Mouse (Mus musculus) megakaryocyte, adult 5-6 weeks (primary cell): Measurements from ENCODE around the gene Ikbke. TPM values are rescaled to one million over a fixed set of nuclear protein-coding genes. Genes with fewer than 3 reads are reported as not detected.
A peak's percentile ranks its signal among the peaks of the same experiment; 100 is the strongest.
"Not testable (repeated sequence)": the region's sequence is repeated elsewhere in the genome, so short reads cannot be mapped to it uniquely, and the experiment has no call there.

Source experiments
- ATAC-seq: 2 replicates; pipeline ENCODE4 v1.8.0; 2016; ENCODE audit warnings: mild to moderate bottlenecking, inconsistent platforms; ENCODE audit not compliant: poor library complexity, severe bottlenecking
- total RNA-seq, 2 experiments: library from RNA; stranded (forward) in 1 of 2; stranded (reverse) in 1 of 2; fragments of 153-499, 151-499 nt in 1 of 2; fragments of 221-1000, 200-1000 nt in 1 of 2; gene quantifications; 2 replicates each; pipeline versions ENCODE4 v1.2.3 to v1.2.4; 2015 to 2017

Ikbke gene
- total RNA-seq (2015) (18.6 and 28.4 TPM in 2 replicates), total RNA-seq (2017) (24.1 and 24.9 TPM in 2 replicates)

DNA sequence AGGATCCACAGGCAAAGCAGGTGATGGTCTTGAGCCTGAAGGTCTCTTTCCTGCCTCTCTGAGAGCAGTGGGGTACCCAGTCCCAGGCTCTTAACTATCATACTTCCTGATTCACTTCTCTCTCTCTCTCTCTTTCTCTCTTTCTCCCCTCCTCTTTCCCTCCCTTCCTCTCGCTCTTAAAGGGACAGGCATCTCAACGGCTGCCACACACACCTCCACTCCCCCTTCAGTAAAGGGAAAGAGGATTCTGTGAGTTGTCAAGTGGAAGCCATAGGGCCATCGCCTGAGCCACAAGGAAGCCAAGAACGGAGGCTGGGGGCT is at the start of gene Ikbke:
Gene Ikbke, minus strand, starts transcription at position 151 of the 321 bp plus-strand sequence.
- peak; percentile 43 for ATAC-seq

DNA sequence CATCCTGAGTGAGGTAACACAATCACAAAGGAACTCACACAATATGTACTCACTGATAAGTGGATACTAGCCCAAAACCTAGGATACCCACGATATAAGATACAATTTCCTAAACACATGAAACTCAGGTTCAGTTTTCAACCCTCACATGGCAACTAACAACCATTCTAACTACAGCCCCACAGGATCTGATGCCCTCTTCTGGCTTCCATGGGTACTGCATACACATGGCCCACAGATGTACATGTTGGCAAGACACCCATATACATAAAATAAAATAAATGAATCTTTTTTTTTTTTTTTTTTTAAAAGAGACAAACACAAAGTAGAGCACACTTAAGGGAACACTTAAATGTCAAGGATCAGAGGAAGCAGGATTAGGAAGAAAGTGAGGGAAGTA is 49.7 kb upstream of the Ikbke start:
- ATAC-seq, result not testable (repeated sequence)

DNA sequence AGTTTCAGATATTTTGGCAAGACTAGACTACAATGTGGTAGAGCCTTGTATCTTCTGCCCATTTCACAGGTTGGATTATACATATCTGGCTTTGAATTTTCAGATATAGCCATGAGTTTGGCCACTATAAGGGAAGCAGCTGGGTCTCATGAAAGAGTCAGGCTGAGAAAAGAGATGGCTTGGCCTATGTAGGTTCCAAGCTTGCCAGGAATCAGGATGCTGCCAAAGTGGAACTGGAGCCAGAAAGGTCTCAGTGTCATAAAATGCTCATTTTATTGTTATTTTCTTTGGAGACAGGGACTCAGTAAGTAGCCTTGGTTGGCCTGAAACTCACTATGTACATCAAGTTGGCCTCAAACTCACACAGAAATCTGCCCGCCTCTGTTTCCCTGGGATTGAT is 47.8 kb upstream of the Ikbke start:
- ATAC-seq, result no peak

DNA sequence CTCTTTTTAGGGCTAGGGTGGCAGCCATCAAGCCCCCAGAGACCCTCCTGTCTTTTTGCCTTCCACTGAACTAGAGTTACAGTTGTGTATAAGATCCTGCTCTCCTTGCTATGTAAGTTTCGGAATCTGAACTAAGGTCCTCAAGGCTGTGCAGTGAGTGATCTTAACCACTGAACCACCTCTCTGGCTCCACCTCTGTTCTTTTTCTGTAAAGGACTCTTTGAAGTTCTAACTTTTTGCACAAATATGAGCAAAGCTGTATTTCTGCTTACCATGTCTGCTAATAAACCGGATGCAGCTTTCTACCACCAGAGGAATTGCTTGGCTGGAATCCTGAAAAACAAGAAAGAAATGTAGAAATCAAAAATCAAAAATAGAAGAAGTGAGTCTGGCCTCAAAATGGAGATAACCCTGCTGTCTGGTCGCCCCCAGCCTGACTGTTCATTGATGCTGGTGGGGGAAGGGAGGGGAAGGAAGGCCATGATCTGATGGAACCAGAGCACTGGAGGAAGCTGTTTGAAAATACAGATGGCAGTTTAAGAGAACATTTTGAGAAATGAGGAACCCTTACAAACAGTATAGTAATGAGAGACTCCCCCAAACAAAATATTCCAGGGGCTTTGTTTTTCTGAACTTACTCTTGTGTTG is 45.5 kb upstream of the Ikbke start:
- no peak for ATAC-seq

DNA sequence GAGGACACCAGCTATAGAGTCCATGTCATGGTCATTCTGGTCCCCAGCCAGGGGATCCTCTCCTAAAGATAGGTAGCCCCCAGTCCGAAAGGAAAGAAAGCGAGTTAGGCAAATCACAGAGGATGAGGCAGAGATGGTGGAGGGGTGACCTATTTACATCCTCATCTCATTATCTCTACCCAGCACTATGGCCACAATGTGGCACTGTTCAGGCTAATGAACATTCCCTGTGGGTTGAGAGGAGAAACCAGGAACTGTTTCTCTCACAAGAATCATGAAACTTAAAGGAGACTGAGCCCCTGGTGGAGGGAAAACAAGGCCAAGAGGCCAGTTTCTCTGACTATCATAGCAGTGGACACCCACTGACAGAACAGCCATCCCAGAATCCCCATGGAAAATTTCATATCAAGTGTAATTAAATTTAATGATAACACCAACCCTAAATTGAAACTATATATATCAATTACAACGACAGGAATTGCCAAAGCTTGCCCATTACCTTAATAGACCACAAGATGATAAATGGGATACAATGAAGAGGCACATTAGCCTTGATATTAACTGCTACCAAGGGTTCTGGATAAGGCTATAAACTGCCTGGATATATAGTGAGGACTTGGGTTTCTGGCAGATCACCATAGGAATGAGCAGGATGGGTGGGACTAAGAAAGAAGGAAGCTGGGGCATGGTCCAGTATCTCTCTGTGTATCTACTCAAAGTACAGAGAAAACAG is 40.4 kb upstream of the Ikbke start:
- ATAC-seq, result no peak

DNA sequence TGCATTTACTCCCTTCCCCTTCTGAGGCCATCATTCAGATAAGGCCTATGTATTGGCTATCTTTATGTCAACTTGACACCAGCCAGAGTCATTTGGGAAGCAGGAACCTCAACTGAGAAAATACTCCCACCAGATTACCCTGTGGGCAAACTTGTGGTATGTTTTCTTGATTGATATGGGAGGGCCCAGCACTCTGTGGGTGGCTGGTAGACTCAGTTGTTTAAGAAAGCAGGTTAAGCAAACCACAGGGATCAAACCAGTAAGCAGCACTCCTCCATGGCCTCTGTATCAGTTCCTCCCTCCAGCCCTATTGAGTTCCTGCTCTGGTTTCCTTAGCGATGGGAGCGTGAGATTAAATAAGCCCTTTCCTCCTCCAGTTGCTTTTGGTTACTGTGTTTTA is 39.0 kb upstream of the Ikbke start:
- no peak for ATAC-seq

DNA sequence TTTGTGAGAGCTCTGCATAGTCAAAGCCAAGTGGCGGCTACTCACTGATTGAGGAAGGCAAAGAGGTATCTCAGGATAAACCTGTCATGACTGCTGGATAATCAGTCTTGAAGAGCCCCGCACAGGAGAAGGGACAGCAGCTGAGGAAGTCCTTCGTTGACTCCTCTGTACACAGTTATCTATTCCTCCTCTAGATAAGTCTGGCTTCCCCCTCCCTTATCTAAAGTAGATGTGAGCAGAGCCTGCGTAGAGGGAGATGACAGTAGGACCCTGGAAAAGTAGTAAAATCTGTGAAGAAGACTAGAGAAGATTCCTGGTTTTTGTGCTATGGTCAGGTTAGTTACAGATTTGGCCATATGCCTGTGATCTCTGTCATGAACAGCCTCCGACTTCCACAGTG is 38.2 kb upstream of the Ikbke start:
- no peak for ATAC-seq

DNA sequence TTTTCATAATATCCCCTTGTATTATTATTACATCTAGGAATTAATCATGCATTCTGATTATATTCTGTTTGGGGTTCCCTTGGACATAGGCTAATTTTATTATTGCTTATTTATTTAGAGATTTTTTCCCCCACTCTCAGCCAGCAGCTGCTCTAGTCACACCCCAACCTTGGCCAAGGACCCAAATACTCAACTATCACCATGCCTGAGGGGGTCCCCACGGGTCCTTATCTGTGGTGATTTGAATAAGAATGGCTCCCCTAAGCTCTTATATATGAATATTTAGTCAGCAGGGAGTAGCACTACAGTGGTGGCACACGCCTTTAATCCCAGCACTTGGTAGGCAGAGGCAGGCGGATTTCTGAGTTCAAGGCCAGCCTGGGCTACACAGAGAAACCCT is 31.9 kb upstream of the Ikbke start:
- no peak for ATAC-seq

DNA sequence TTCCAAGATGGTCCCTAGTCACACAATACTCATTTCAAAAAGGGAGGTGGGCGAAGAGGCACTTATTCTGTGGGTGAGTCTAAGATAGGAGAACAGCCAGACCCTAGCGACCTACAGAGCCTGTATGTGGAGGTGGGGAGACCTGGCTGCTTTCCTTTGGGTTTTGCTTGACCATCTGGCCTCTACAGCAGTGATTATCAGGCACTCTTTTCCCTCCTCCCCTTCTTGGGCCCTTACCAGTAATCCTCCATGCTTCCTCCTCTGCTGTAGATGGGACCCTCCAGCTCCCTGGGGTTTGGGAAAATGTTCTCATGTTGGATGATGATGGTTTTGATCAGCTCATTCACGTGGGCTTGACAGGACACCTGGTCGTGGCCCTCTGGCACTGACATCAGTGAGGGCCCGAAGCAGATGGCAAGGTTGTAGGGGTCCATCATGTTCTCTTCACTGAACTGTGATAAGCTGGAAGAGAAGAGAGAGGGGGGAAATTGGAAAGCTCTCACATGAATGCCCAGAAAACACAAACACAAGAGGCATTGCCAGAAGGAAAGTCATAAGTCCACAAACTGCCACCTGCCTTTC is 30.9 kb upstream of the Ikbke start:
- ATAC-seq, result no peak

DNA sequence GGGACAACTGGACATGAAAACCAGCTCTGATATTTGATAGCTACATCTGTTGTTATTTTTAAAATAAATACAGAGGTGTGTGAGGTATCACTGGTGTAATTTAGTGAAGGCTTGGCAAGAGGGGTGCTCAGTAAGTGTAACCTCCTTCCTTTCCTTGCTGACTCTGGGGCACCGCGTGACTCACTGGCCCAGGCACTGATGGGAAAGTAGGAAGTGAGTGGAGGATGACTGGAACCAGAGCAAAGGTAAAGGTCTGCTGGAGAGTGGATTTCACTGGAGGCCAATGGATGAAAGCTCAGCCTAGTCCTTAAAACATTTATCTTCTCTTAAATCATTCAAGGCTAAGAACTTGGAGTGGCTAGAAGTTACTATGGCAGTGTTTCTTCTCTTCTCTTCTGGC is 21.3 kb upstream of the Ikbke start:
- ATAC-seq, result no peak

DNA sequence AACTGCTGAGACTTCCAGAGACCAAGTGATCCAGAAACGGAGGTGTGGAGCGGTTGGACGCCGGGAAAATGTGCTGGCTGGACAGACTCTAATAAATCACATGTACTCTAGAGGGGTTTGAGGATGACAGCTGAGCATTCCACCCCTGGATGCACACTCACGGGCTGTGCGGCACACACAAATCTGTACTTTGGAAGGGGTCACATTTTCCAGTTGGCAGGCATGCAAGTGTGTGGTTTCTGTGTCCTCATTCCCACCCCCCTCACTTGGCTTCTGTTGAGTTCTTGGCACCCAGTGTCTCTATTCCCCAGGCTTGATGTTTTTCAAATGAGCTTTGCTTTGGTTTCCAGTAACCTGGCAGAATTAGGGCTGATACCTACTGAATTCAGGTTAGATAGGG is 20.4 kb upstream of the Ikbke start:
- ATAC-seq, result no peak

DNA sequence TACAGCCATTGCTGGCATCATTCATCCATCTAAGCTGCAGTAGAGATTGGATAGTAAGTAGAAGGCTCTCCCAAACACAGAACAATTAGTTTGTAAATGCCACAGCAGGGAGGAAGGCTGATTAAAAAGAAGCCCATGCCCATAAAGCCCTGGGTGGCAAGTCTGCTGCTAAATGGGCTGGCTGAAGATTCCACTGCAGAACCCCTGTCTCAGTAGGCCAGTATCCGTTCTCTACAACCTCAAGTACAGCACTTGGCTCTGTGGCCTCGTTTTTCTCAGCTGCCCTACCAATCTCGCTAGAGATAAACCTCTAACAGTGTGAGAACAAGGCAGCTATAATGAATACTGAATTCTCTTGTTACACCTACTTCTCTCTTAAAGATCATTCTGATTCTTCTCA is 19.8 kb upstream of the Ikbke start:
- ATAC-seq, result no peak

DNA sequence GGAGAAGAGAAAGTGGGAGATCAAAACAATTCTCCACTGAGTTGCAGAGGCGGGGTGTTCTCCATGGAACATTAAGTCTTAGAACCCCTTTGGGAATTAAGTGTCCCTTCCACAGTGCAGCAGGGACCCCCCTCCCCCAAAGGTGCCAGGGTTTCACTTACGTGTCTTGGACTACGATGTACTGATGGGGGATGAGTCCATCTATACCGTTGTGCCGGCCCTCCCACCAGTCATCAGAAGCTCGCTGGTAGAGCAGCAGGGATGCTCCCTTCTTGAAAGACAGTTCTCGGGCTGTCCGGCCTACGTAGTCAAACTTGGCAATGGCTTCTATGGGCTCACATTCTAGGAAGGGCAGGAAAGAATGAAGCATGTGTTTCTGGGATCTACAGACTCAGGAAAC is 18.8 kb upstream of the Ikbke start:
- no peak for ATAC-seq

DNA sequence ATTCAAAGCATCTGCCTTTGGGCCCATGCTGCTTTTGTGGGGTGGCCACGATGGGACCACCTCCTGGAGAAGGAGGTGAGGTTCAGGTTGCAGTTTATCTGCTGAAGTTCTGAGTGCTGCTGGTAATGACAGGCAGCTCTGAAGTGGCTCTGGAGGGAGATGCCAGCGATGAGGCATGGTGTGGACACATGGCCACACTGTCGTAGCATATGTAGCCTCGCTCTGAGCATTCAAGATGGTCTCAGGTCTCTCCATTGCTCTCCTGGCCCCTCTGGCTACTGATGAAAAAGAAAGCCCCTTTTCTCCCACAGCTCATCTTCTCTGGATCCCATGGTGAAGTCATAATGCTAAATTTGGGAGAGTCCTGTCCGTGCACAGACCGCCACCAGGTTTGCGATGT is 17.3 kb upstream of the Ikbke start:
- no peak for ATAC-seq

DNA sequence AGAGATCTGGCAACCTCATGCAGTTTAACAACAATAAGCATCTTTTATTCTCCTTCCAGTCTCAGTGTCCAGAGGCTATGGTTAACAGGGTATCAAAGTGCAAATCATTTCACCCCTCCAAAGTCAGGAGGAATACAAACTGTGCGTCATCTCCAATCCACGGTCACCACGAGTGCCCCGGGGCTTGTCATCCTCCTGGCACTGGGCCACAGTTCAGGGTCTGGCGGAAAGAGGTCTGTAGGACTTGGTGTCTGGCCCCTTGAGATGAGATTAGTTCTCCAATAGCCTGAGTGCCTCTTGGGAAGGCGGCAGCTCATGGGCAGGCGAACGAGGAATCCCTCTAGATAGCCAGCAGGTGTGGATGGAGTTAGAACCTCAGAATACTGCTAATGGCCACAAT is 15.8 kb upstream of the Ikbke start:
- ATAC-seq, result no peak

DNA sequence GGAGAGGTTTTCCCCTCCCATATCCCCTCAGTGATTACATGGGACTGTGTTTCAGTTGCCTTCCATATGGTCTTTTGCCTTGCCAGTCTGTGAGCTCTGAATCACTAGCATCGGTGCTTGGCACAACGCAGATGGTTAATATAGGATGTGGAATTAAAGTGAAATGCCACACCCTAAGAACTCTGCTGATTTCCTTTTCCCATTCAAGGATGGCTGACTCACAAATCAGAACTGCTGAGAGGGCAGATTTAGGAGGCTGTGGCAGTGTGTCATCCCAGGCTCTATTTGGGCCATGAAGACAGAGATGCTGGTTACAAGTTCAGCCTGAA is 14.5 kb upstream of the Ikbke start:
- no peak for ATAC-seq

DNA sequence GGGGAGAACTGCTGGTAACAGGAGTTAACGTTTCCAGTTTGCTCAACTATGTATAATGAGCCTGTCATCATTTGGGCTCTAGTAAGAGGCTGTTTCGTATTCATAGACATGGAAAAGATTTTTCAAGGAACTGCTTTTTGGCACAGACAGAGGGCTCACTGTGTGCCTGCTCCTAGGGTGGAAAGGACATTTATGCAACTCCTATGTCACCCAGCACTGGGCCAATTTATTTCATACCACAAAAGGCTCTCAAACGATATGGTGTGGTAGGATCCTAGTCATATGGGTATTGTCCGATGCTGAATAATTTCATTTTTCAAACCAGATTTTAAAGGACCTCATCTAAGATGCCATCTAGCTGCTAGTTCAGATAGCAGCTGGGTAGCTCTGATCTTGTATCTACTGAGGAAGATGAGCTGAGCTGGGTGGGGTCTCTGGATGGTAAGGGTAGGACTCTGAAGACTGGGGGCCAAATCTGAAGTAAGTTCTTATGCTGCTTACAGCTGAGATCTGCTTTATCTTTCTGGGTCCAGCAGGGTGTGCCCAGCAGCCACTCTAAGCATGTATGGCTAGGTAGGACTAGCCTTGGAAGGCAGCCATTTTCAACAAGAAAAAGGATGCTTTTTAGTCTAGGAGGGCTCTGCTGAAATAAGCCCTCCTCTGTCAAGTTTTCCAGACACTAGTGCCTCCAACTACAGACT is 14.0 kb upstream of the Ikbke start:
- ATAC-seq, result no peak

DNA sequence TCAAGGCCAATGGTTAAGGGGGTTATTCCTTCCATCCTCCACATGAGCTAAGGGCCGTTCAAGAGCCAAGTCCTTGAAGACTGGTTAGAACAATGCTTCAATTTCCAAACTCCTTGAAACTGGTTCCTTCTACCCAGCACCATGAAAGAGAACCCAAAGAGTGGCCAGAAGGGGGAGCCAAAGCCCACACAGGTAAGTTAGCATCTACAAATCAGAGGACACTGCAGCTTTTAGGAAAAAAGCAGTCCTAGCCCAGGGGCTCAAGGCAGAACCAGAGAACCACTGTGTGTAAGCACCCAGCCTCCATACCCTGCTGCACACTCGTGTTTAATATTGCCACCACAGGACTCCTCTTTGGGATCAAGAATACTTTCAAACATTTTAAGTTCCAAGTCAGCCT is 11.2 kb upstream of the Ikbke start:
- 0 out of 2 replicates have a peak, but pooled peaks have one; percentile 23 for ATAC-seq

DNA sequence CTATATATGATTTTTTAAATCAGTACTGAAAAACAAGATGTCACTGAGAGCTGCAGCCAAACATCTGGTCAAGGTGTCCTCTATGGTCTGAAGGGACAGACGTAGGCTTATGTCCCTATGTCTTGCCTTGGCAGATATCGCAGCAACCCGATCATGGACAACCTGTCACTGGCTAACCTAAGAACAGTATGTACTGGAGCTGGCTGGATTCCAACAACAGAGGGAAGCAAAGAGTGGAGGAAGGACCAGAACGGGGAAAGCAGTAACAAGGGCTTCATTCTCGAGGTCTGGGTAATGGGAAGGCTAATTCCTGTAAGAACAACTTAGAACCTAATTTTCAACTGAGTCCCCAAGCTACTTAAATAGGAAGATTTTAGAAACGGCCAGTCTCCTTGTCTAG is 9.5 kb upstream of the Ikbke start:
- no peak for ATAC-seq

DNA sequence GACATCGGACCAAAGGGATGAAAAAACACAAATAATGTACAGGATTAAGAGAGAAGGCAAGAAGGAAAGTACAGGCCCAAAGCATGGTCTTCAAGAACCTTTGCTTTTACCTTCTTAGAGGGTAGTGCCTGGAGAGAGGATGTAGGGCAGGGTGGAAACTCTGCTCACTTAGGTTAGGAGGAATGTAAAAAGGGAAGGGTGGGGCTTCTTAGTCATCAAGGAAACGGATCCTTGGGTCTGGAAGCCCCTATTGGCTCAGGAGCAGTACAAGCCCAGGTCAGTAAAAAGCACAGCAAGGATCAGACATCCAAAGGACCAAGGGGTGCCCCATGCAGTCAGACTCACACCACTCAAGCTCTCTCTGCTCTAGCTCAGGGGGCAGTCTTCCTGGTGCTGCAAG is 7.9 kb upstream of the Ikbke start:
- peak; percentile 68 for ATAC-seq

DNA sequence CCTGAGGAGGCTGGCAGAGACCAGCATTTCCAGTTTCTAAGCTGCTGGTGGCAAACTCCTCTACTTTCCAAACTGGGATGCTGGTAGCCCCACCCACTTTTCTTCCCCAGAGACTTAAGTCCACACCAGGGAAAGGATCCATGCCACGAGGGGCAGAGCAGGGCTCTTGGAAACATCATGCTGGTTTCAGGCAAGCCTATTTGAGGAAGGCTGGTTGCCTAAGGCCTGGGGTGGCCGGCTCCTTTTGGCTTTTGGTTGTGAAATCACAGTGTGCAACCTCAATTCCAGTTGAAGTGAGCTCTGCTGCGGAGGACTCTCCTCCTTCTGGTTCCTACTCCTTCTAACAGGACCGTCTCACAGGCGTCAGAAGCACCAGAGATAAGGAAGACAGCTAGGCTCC is 7.4 kb upstream of the Ikbke start:
- peak; percentile 85 for ATAC-seq

DNA sequence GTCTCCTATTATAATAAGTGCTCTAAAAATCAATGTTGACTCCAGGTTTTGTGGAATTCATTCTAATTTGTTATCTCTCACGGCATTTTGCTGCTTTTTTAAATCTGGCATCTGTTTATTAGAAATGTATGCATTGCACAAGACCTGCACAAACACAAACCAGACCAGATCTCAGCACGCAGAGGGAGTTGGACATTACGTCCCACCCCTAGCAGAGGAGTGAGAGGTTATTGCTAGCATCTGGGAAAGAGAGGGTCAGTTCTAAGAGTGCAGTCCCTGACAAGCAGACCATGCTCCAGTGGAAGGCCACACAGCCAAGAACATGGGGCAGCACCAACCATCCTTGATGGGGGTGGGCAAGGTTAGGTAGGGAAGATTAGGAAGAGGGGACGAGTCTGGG is 5.2 kb upstream of the Ikbke start:
- no peak for ATAC-seq
